Comparison of ENCODE assay signal across 7 mouse cellular contexts in the genomic region with DNA sequence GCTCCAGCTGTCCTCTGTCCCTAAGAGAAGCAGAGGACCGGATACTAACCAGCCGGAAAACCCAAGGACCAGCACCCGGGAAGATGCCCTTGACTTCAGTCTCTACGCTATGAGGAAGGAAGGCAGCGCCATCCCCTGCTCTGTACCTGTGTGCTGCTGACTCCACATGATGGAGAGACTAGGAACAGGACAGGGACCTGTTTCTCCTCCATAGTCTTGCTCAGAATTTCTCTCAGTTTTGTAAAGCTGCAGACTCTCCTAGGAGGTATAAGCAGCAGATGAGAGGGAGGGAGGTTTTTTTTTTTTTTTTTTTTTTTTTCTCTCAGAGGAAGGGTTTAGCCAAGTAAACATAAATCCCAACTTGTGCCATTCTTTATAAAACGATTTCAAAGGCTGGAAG. TPM values are rescaled to one million over a fixed set of nuclear protein-coding genes. Genes with fewer than 3 reads are reported as not detected.
DNase-seq lines count a peak whose midpoint lies in the region; ATAC-seq and TF ChIP-seq lines count a peak whose summit lies in the region.

A gene (plus strand): TSS at position 301 of the 400 bp plus-strand sequence.

- no peak within 1 kb of the TSS for H3K9ac ChIP-seq in lung, embryonic 15.5 days
- H3K9ac ChIP-seq in forebrain, embryonic 15.5 days (replicated peaks), result peak within 1 kb of the TSS; percentile 56
- 0 out of 2 replicates have a peak within 1 kb of the TSS, but pooled peaks have one; percentile 31 for H3K9ac ChIP-seq in limb, embryonic 12.5 days (replicated peaks)

- H3K27me3 ChIP-seq in lung, embryonic 15.5 days, result peaks cover 51% of the 10 kb centered on the region
- H3K27me3 ChIP-seq in forebrain, embryonic 15.5 days, result peaks cover 7% of the 10 kb centered on the region; the same call in 1 of the 2 replicates
- H3K27me3 ChIP-seq in limb, embryonic 12.5 days, result peaks cover 80% of the 10 kb centered on the region

- peak within 1 kb of the TSS; percentile 52 for H3K4me2 ChIP-seq in lung, embryonic 15.5 days
- peak within 1 kb of the TSS; percentile 75 for H3K4me2 ChIP-seq in forebrain, embryonic 15.5 days (replicated peaks)
- peak within 1 kb of the TSS; percentile 51 for H3K4me2 ChIP-seq in limb, embryonic 12.5 days

- H3K36me3 ChIP-seq in lung, embryonic 15.5 days, result no peaks in the 10 kb centered on the region
- no peaks in the 10 kb centered on the region for H3K36me3 ChIP-seq in forebrain, embryonic 15.5 days
- H3K36me3 ChIP-seq in limb, embryonic 12.5 days, result no peaks in the 10 kb centered on the region

- peaks cover 10% of the 10 kb centered on the region; the same call in 1 of the 2 replicates for H3K4me1 ChIP-seq in lung, embryonic 15.5 days
- peaks cover 22% of the 10 kb centered on the region for H3K4me1 ChIP-seq in forebrain, embryonic 15.5 days
- H3K4me1 ChIP-seq in limb, embryonic 12.5 days (replicated peaks), result 0 out of 2 replicates have a peak, but pooled peaks cover 2% of the 10 kb centered on the region
- H3K4me1 ChIP-seq in olfactory bulb, adult 2 months (ENCODE audit: control insufficient read depth, insufficient read depth, low read length), result peaks cover 3% of the 10 kb centered on the region; the same call in 1 of the 2 replicates

- 59% methylated on average over 6 of the region's 6 CpGs for WGBS in lung, embryonic 15.5 days
- WGBS in forebrain, embryonic 15.5 days, result 80% methylated on average over 6 of the region's 6 CpGs
- WGBS in limb, embryonic 12.5 days, result 66% methylated on average over 6 of the region's 6 CpGs
- WGBS in olfactory bulb, adult 2 months, result 81% methylated on average over 6 of the region's 6 CpGs

- TF ChIP-seq CTCF in olfactory bulb, adult 2 months (IDR thresholded peaks at IDR 0.05; ENCODE audit: insufficient read depth, low read depth, low read length), result no peak

- H3K27ac ChIP-seq in lung, embryonic 15.5 days, result no peak within 1 kb of the TSS
- H3K27ac ChIP-seq in forebrain, embryonic 15.5 days (replicated peaks), result peak within 1 kb of the TSS; percentile 55
- no peak within 1 kb of the TSS for H3K27ac ChIP-seq in limb, embryonic 12.5 days
- H3K27ac ChIP-seq in olfactory bulb, adult 2 months (ENCODE audit: insufficient read depth, low read depth, low read length), result no peak within 1 kb of the TSS

- no peak for ATAC-seq in lung, embryonic 15.5 days (ENCODE audit: borderline replicate concordance, extremely low read depth, low FRiP score, low TSS enrichment)
- no peak for ATAC-seq in forebrain, embryonic 15.5 days (replicated peaks)
- ATAC-seq in limb, embryonic 12.5 days (ENCODE audit: insufficient number of reproducible peaks, insufficient read depth, low FRiP score, low TSS enrichment, low read depth), result no peak

- no peak for TF ChIP-seq POLR2A in olfactory bulb, adult 2 months (IDR thresholded peaks at IDR 0.05; ENCODE audit: insufficient read depth, low read depth, low read length)

- DNase-seq in lung, postnatal 25 days (ENCODE audit: low spot score), result no peak
- DNase-seq in left cerebral cortex, adult 8-10 months (ENCODE audit: low spot score in 2 of 2), result no peak
- DNase-seq in urinary bladder, adult 18-20 months (ENCODE audit: low spot score in 2 of 2), result no peak

- H3K9me3 ChIP-seq in lung, embryonic 15.5 days, result no peaks in the 10 kb centered on the region
- no peaks in the 10 kb centered on the region for H3K9me3 ChIP-seq in forebrain, embryonic 15.5 days
- no peaks in the 10 kb centered on the region for H3K9me3 ChIP-seq in limb, embryonic 12.5 days

- peak within 1 kb of the TSS; percentile 26 for H3K4me3 ChIP-seq in lung, embryonic 15.5 days
- peak within 1 kb of the TSS; percentile 42 for H3K4me3 ChIP-seq in forebrain, embryonic 15.5 days
- peak within 1 kb of the TSS; percentile 24 for H3K4me3 ChIP-seq in limb, embryonic 12.5 days (replicated peaks)
- H3K4me3 ChIP-seq in olfactory bulb, adult 2 months (ENCODE audit: insufficient read depth, low read depth, low read length), result peak within 1 kb of the TSS; percentile 44

RNA-seq across cellular contexts. Expression of the gene that starts here (rescaled TPM):
- 0.25 and 0.26 TPM in 2 replicates for polyA plus RNA-seq in lung, embryonic 15.5 days (2015; fragmentation: Nextera tagmentation; extraction: Ambion mirVana)
- 0.97 and 1.0 TPM in 2 replicates for polyA plus RNA-seq in forebrain, embryonic 15.5 days (2015; fragmentation: Nextera tagmentation; extraction: Ambion mirVana)
- 0.09 TPM in 1 of 2 replicates, not detected in the other for polyA plus RNA-seq in limb, embryonic 12.5 days (2016; fragmentation: Nextera tagmentation; extraction: Ambion mirVana)
- polyA plus RNA-seq in olfactory bulb, adult 2 months (2012; ENCODE audit: insufficient read depth, insufficient read length, low replicate concordance, missing spikeins), result not detected in 2 replicates
- 1 to 10 TPM in 3 of 4 experiments, under 1 TPM in 1; 0.97 to 1.2 (median 1.1) TPM for total RNA-seq in left cerebral cortex, adult 8-10 months (2022)
